Mouse (Mus musculus) embryonic facial prominence, embryonic 13.5 days (tissue): Measurements from ENCODE around the gene Krt72. TPM values are rescaled to one million over a fixed set of nuclear protein-coding genes. Genes with fewer than 3 reads are reported as not detected.

Experiments
- ATAC-seq: fragments of 200-750 bp; cut with Nextera tagmentation; 2 replicates; pipeline ENCODE4 v1.8.0; 2017; ENCODE audit warnings: low read depth; ENCODE audit not compliant: insufficient number of reproducible peaks, insufficient read depth, low FRiP score, low TSS enrichment
- H3K27ac ChIP-seq: fragments of 300-500 bp; sonication (generic); 2 replicates; pipeline ENCODE4 v1.5.1; 2015; ENCODE audit warnings: moderate library complexity, mild to moderate bottlenecking, inconsistent platforms
- H3K27me3 ChIP-seq: fragments of 300-500 bp; sonication (generic); 2 replicates; pipeline ENCODE4 v1.6.1; 2015; ENCODE audit warnings: mild to moderate bottlenecking, inconsistent platforms
- H3K36me3 ChIP-seq: fragments of 300-500 bp; sonication (generic); 2 replicates; pipeline ENCODE4 v1.6.1; 2015; ENCODE audit warnings: mild to moderate bottlenecking, inconsistent platforms
- H3K4me1 ChIP-seq: fragments of 300-500 bp; sonication (generic); 2 replicates; pipeline ENCODE4 v1.6.1; 2015; ENCODE audit warnings: inconsistent platforms
- H3K4me2 ChIP-seq: fragments of 300-500 bp; sonication (generic); 2 replicates; pipeline ENCODE4 v1.6.1; 2015; ENCODE audit warnings: moderate library complexity, mild to moderate bottlenecking, inconsistent platforms
- H3K4me3 ChIP-seq: fragments of 300-500 bp; sonication (generic); 2 replicates; pipeline ENCODE4 v1.5.1; 2015; ENCODE audit warnings: mild to moderate bottlenecking, inconsistent platforms
- H3K9ac ChIP-seq: fragments of 300-500 bp; sonication (generic); 2 replicates; pipeline ENCODE4 v1.6.1; 2015; ENCODE audit warnings: mild to moderate bottlenecking, inconsistent platforms
- H3K9me3 ChIP-seq: fragments of 300-500 bp; sonication (generic); 2 replicates; pipeline ENCODE4 v1.6.1; 2016; ENCODE audit warnings: inconsistent platforms
- WGBS: fragments of 180-500 bp; shearing (Covaris S2); methylation state at CpG from one replicate; pipeline ENCODE4 v1.1.7; 2015; ENCODE audit warnings: mixed read lengths; 5-methylcytosine and 5-hydroxymethylcytosine counted together
- polyA plus RNA-seq: library from polyadenylated mRNA; unstranded; fragments of >200 nt; fragmentation: Nextera tagmentation; extraction: Ambion mirVana; gene quantifications from 2 replicates; pipeline ENCODE4 v1.2.1, GENCODE M21; 2015

Gene Krt72
- polyA plus RNA-seq, 1 experiment from 2014 or later = not detected

GRCm38 (mm10) chr15:101772080-101772710 lies 14.1 kb downstream of the Krt72 start:
- Histone ChIP-seq H3K27ac (peak overlapping the region; percentile 77), H3K4me2 (no peak overlapping the region), H3K4me3 (no peak overlapping the region), H3K27me3 (no peaks in the 10 kb centered on the region), H3K9me3 (no peaks in the 10 kb centered on the region), H3K36me3 (no peaks in the 10 kb centered on the region), H3K4me1 (peaks cover 5% of the 10 kb centered on the region; the same call in 1 of the 2 replicates), H3K9ac (peak overlapping the region; percentile 46; the same call in 1 of the 2 replicates)
- ATAC-seq = no peak; the same call in 1 of the 2 replicates
- 64% methylated on average over 5 of the region's 5 CpGs for WGBS

- Histone ChIP-seq H3K36me3 (no peaks in the 10 kb centered on the region), H3K4me1 (peaks cover 5% of the 10 kb centered on the region; the same call in 1 of the 2 replicates), H3K4me3 (no peak overlapping the region), H3K9me3 (no peaks in the 10 kb centered on the region), H3K9ac (no peak overlapping the region), H3K27ac (peak overlapping the region; percentile 77), H3K4me2 (0 out of 2 replicates have a peak overlapping the region, but pooled peaks have one; percentile 5), H3K27me3 (no peaks in the 10 kb centered on the region)
- ATAC-seq = no peak
- WGBS = 50% methylated on average over 8 of the region's 8 CpGs
Measured at GRCm38 (mm10) chr15:101770226-101770625, 16.0 kb downstream of the Krt72 start.

DNA sequence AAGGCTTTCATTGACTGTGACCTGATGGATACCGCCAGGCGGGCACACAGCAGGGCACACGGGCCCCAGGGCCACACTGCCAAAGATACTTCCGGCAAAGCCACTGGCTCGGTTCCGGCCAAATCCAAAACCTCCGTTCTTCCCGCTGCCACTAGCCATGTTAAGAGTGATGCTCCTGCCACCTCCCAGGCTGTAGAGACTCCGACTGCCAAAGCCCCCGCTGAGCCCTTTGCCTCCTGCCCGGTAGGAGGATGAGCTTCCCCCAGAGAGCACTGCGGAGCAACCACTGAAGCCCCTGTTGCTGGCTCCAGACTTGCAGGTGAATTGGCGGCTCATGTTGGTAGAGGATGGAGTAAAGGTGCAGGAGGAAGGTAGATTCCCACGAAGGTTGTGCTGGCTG lies 43.5 kb downstream of the Krt72 start, which contains the start of gene Krt71:
Gene Krt71, minus strand, starts transcription at position 399 of the 400 bp plus-strand sequence.
- H3K4me3 ChIP-seq = no peak within 1 kb of the TSS
- no peak within 1 kb of the TSS for H3K9ac ChIP-seq
- no peaks in the 10 kb centered on the region for H3K36me3 ChIP-seq
- H3K4me2 ChIP-seq = no peak within 1 kb of the TSS
- H3K4me1 ChIP-seq = no peaks in the 10 kb centered on the region
- 53% methylated on average over 14 of the region's 14 CpGs for WGBS
- peaks cover 5% of the 10 kb centered on the region for H3K27me3 ChIP-seq
- no peak within 1 kb of the TSS for H3K27ac ChIP-seq
- ATAC-seq = no peak
- H3K9me3 ChIP-seq = no peaks in the 10 kb centered on the region

- no peak for ATAC-seq
- no peaks in the 10 kb centered on the region for H3K36me3 ChIP-seq
- no peaks in the 10 kb centered on the region for H3K9me3 ChIP-seq
- H3K9ac ChIP-seq = no peak overlapping the region
- no peak overlapping the region for H3K27ac ChIP-seq
- H3K27me3 ChIP-seq = peaks cover 4% of the 10 kb centered on the region
- WGBS = 77% methylated on average over 7 of the region's 7 CpGs
- no peak overlapping the region for H3K4me3 ChIP-seq
- H3K4me1 ChIP-seq = 0 out of 2 replicates have a peak, but pooled peaks cover 6% of the 10 kb centered on the region
- H3K4me2 ChIP-seq = no peak overlapping the region
Measured at GRCm38 (mm10) chr15:101737786-101738185, 48.5 kb downstream of the Krt72 start.

DNA sequence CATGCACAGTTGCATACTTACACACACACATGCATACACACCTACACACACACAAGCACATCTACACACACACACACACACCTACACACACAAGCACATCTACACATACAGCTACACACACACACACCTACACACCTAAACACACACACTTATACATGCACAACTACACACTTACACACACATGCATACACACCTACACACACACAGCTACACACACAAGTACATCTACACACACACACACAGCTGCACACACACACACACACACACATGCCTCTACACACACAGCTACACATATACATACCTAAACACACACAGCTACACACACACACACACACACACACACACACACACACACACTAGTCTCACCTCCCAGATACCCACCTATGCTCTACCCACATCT lies 55.6 kb downstream of the Krt72 start:
- Histone ChIP-seq H3K27me3 (peaks cover 3% of the 10 kb centered on the region; the same call in 1 of the 2 replicates), H3K4me1 (0 out of 2 replicates have a peak, but pooled peaks cover 6% of the 10 kb centered on the region), H3K9ac (no peak overlapping the region), H3K4me3 (no peak overlapping the region), H3K36me3 (no peaks in the 10 kb centered on the region), H3K4me2 (no peak overlapping the region), H3K27ac (no peak overlapping the region), H3K9me3 (no peaks in the 10 kb centered on the region)
- no peak for ATAC-seq

Other genes with a start within 250 kb of the Krt72 start
- gene Krt82, start 235.8 kb downstream of the Krt72 start, polyA plus RNA-seq = not detected in 2 replicates
- 0.15 and 0.40 TPM in 2 replicates for gene Krt90, start 223.5 kb downstream of the Krt72 start, polyA plus RNA-seq
- gene Krt75, start 212.6 kb downstream of the Krt72 start, polyA plus RNA-seq = 0.96 and 1.6 TPM in 2 replicates
- gene Gm5414, start 158.3 kb downstream of the Krt72 start, polyA plus RNA-seq = not detected in 2 replicates
- not detected in 2 replicates for gene Gm5478, start 139.1 kb downstream of the Krt72 start, polyA plus RNA-seq
- 0.41 TPM in 1 of 2 replicates, not detected in the other for gene Krt6b, start 106.2 kb downstream of the Krt72 start, polyA plus RNA-seq
- gene Krt6a, start 92.2 kb downstream of the Krt72 start, polyA plus RNA-seq = 29.7 and 31.8 TPM in 2 replicates
- gene Krt5, start 73.6 kb downstream of the Krt72 start, polyA plus RNA-seq = 403 and 498 TPM in 2 replicates
- gene Krt71, start 43.4 kb downstream of the Krt72 start, polyA plus RNA-seq = 0.34 TPM in 1 of 2 replicates, not detected in the other
- 1.2 and 1.4 TPM in 2 replicates for gene Krt73, start 15.9 kb upstream of the Krt72 start, polyA plus RNA-seq
- gene Krt2, start 31.7 kb upstream of the Krt72 start, polyA plus RNA-seq = 0.17 TPM in 1 of 2 replicates, not detected in the other
- gene Krt1, start 64.3 kb upstream of the Krt72 start, polyA plus RNA-seq = 30.3 and 54.6 TPM in 2 replicates
- 0.43 and 0.91 TPM in 2 replicates for gene Krt77, start 83.2 kb upstream of the Krt72 start, polyA plus RNA-seq
- gene Krt76, start 106.5 kb upstream of the Krt72 start, polyA plus RNA-seq = 0.40 and 0.56 TPM in 2 replicates
- 2.2 and 2.4 TPM in 2 replicates for gene Krt4, start 138.3 kb upstream of the Krt72 start, polyA plus RNA-seq
- gene Krt79, start 153.9 kb upstream of the Krt72 start, polyA plus RNA-seq = 16.1 and 16.5 TPM in 2 replicates
- 0.22 and 0.35 TPM in 2 replicates for gene Krt78, start 167.8 kb upstream of the Krt72 start, polyA plus RNA-seq
- 38.6 and 86.0 TPM in 2 replicates for gene Krt8, start 218.0 kb upstream of the Krt72 start, polyA plus RNA-seq
- 36.0 and 58.9 TPM in 2 replicates for gene Krt18, start 241.7 kb upstream of the Krt72 start, polyA plus RNA-seq